Mouse (Mus musculus): ENCODE results near the gene Ptprm.

DNA sequence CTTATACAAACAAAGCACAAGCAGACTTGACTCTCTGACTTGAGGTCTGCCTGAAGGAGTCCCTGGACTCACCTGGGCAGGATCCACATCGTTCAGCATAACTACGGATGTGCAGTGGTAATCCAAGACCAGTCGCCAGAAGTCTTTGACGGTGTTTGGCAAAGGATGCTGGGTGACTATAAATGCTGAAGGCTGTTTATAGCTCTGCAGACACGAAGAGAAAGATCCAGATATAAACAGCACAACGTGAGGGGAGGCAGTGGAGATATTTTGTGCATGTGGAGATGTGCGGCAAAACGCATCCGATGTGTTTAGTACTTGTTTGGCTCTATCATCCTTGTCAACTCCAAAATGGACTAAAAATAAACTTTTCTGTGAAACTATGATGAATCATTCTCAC is 666.1 kb downstream of the Ptprm start:
- no peak for TF ChIP-seq CTCF (IDR thresholded peaks at IDR 0.05; ENCODE audit: control insufficient read depth, insufficient read depth, insufficient replicate concordance, low read depth, low read length)
- no peak for TF ChIP-seq POLR2A (IDR thresholded peaks at IDR 0.05; ENCODE audit: control insufficient read depth, low read depth, low read length)
